Mouse (Mus musculus): ENCODE measurements at regions not wholly inside any gene's neighbourhood (a gene's known extent, or its start where the extent isn't known, plus 50 kb on each side); places are given as distances from the start of the nearest gene placed in this dataset.

DNA sequence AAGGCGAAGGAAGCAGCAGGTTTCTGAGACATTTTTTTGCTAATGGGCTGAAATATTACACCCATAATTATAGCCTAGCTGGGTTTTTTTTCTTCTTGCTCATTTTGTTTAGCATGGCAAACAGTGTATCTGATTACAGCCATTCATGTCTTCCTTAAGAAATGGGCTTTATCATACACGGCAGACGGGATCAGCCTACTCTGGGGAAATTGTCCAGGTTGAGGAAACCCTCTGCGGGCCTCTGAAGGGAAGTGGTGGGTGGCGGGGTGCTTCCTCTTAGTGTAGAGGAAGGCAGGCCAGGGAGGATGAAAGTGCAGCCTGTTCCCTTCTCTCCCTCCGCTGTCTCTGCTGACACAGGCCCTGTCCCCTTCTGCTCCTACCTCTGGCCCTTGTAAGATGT, 120.6 kb upstream of the Tle3 start:
- no peaks in the 10 kb centered on the region for H3K36me3 ChIP-seq (replicated peaks in 1 of 2; ENCODE audit: control insufficient read depth in 1 of 2, insufficient read depth in 1 of 2, low read length in 1 of 2)
- dilution Hi-C loops (cut with MboI; ENCODE audit: extremely low pct_ligation_motif_present, extremely low pct_unique_long_range_greater_than_20kb, low sequenced_read_pairs) (no loop called here), in situ Hi-C loops (cut with MboI; ENCODE audit: low pct_ligation_motif_present, low pct_unique_long_range_greater_than_20kb, low sequenced_read_pairs) (no loop called here)
- H3K79me2 ChIP-seq (replicated peaks; ENCODE audit: control insufficient read depth, extremely low read depth, insufficient read depth, poor library complexity, severe bottlenecking), result no peaks in the 10 kb centered on the region
- TF ChIP-seq GABPA (IDR thresholded peaks at IDR 0.05; ENCODE audit: insufficient replicate concordance, low read depth, low read length) (no peak), USF1 (IDR thresholded peaks at IDR 0.05; ENCODE audit: low read depth, low read length) (no peak), NELFE (IDR thresholded peaks at IDR 0.05; ENCODE audit: low read depth, low read length) (no peak), TCF12 (IDR thresholded peaks at IDR 0.05; ENCODE audit: low read depth, low read length) (no peak), EP300 (IDR thresholded peaks at IDR 0.05; ENCODE audit: low read length) (no peak), IRF4 (IDR thresholded peaks at IDR 0.05; ENCODE audit: low read depth, low read length) (no peak), JUND (conservative IDR thresholded peaks at IDR 0.05; ENCODE audit: low read depth, low read length) (no peak), MXI1 (IDR thresholded peaks at IDR 0.05; ENCODE audit: low read depth, low read length) (no peak), SMC3 (IDR thresholded peaks at IDR 0.05; ENCODE audit: low read depth, low read length) (no peak), TBP (conservative IDR thresholded peaks at IDR 0.05; ENCODE audit: low read depth, low read length) (no peak)
- no peak overlapping the region for H3K9ac ChIP-seq (ENCODE audit: insufficient read depth, low read depth)
- H3K4me2 ChIP-seq (ENCODE audit: insufficient read depth, low read depth, poor library complexity, severe bottlenecking), result no peak overlapping the region
- H3K4me1 ChIP-seq (ENCODE audit: control insufficient read depth in 1 of 2, insufficient read depth in 2 of 2), result peaks cover 3 to 21% of the 10 kb centered on the region in 2 experiments; a peak in 3 of 4 replicates
- peaks cover 7% of the 10 kb centered on the region for H3K9me3 ChIP-seq (replicated peaks; ENCODE audit: low read length)
- no peak overlapping the region for H3K27ac ChIP-seq (ENCODE audit: insufficient read depth, low read depth)
- no peaks in the 10 kb centered on the region for H3K27me3 ChIP-seq (replicated peaks)
- no peak for DNase-seq (ENCODE audit: extremely low read depth)
- H3K4me3 ChIP-seq (replicated peaks in 1 of 3; ENCODE audit: low read depth in 2 of 3, low read length in 2 of 3, poor library complexity in 1 of 3), result no peak overlapping the region

GRCm38 (mm10) chr9:61253761-61254160, 118.4 kb upstream of the Tle3 start:
- TF ChIP-seq ELF1 (IDR thresholded peaks at IDR 0.05; ENCODE audit: low read depth, low read length) (no peak), POLR2A (IDR thresholded peaks at IDR 0.05; ENCODE audit: low read depth, low read length) (no peak), ZC3H11A (IDR thresholded peaks at IDR 0.05; ENCODE audit: low read depth, low read length) (no peak), TBP (conservative IDR thresholded peaks at IDR 0.05; ENCODE audit: low read depth, low read length) (no peak), BHLHE40 (IDR thresholded peaks at IDR 0.05; ENCODE audit: low read depth, low read length) (no peak), ETS1 (conservative IDR thresholded peaks at IDR 0.05; ENCODE audit: low read depth, low read length) (no peak), MEF2A (IDR thresholded peaks at IDR 0.05; ENCODE audit: borderline replicate concordance, low read depth, low read length) (no peak), EP300 (IDR thresholded peaks at IDR 0.05; ENCODE audit: low read length) (no peak), POLR2AphosphoS2 (IDR thresholded peaks at IDR 0.05; ENCODE audit: low read depth, low read length) (no peak), NELFE (IDR thresholded peaks at IDR 0.05; ENCODE audit: low read depth, low read length) (no peak), KAT2A (IDR thresholded peaks at IDR 0.05; ENCODE audit: insufficient replicate concordance, low read length) (no peak), MXI1 (IDR thresholded peaks at IDR 0.05; ENCODE audit: low read depth, low read length) (no peak), GABPA (IDR thresholded peaks at IDR 0.05; ENCODE audit: insufficient replicate concordance, low read depth, low read length) (no peak), RAD21 (IDR thresholded peaks at IDR 0.05; ENCODE audit: low read depth, low read length) (no peak), CHD2 (IDR thresholded peaks at IDR 0.05; ENCODE audit: low read length) (no peak), UBTF (IDR thresholded peaks at IDR 0.05; ENCODE audit: low read depth, low read length) (no peak), E2F4 (IDR thresholded peaks at IDR 0.05; ENCODE audit: insufficient replicate concordance, low read depth, low read length) (no peak)
- Histone ChIP-seq H3K27ac (ENCODE audit: insufficient read depth, low read depth) (no peak overlapping the region), H3K4me1 (ENCODE audit: control insufficient read depth in 1 of 2, insufficient read depth in 2 of 2) (peaks cover 7 to 28% of the 10 kb centered on the region in 2 experiments; a peak in 3 of 4 replicates), H3K79me2 (replicated peaks; ENCODE audit: control insufficient read depth, extremely low read depth, insufficient read depth, poor library complexity, severe bottlenecking) (no peaks in the 10 kb centered on the region), H3K4me2 (ENCODE audit: insufficient read depth, low read depth, poor library complexity, severe bottlenecking) (no peak overlapping the region), H3K36me3 (replicated peaks in 1 of 2; ENCODE audit: control insufficient read depth in 1 of 2, insufficient read depth in 1 of 2, low read length in 1 of 2) (no peaks in the 10 kb centered on the region), H3K4me3 (replicated peaks in 1 of 3; ENCODE audit: low read depth in 2 of 3, low read length in 2 of 3, poor library complexity in 1 of 3) (no peak overlapping the region), H3K27me3 (replicated peaks) (no peaks in the 10 kb centered on the region), H3K9ac (ENCODE audit: insufficient read depth, low read depth) (no peak overlapping the region), H3K9me3 (replicated peaks; ENCODE audit: low read length) (peaks cover 7% of the 10 kb centered on the region)
- dilution Hi-C loops (cut with MboI; ENCODE audit: extremely low pct_ligation_motif_present, extremely low pct_unique_long_range_greater_than_20kb, low sequenced_read_pairs), result no loop called here
- in situ Hi-C loops (cut with MboI; ENCODE audit: low pct_ligation_motif_present, low pct_unique_long_range_greater_than_20kb, low sequenced_read_pairs), result no loop called here
- DNase-seq (ENCODE audit: extremely low read depth), result no peak
